Mouse (Mus musculus) heart, postnatal 10 days (tissue): Measurements from ENCODE around the gene Prl7c1. TPM values are rescaled to one million over a fixed set of nuclear protein-coding genes. Genes with fewer than 3 reads are reported as not detected.
"Not testable (repeated sequence)": the region's sequence is repeated elsewhere in the genome, so short reads cannot be mapped to it uniquely, and the experiment has no call there.

Experiments
- DNase-seq, 2 experiments: peaks; one replicate each; pipeline ENCODE4 v3.0.0; 2021
- intact Hi-C: fragments of 180-260 bp; cut with DNase I; formaldehyde crosslinking; loops from one replicate; pipeline ENCODE4 v1.15.1; 2025
- total RNA-seq, 2 experiments: library from RNA; stranded (reverse); gene quantifications; 2 replicates each; pipeline ENCODE4 v1.2.3; 2021

The Prl7c1 gene
- not detected for total RNA-seq

DNA sequence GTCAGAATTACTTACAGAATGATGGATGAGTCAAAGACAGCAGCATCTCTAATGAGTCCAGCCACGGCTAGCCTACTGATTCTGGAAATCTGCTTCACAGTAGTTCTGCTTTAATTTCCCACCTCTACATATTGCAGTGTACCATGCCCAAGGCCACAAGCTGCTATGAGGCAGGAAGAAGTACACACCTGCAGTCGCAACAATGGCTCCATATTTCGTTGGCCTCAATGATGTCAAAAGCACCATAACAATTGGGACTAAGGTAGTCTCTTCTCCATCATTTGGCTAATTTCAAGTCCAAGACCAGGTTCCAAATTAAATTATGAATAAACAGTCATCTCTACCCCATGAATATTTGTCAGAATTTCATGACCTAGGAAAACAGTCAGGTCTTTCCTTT, at the start of gene Prl7c1:
Gene Prl7c1 (minus strand): TSS at position 101 of the 400 bp plus-strand sequence.
- intact Hi-C loops, DNase-seq: not testable (repeated sequence)

DNA sequence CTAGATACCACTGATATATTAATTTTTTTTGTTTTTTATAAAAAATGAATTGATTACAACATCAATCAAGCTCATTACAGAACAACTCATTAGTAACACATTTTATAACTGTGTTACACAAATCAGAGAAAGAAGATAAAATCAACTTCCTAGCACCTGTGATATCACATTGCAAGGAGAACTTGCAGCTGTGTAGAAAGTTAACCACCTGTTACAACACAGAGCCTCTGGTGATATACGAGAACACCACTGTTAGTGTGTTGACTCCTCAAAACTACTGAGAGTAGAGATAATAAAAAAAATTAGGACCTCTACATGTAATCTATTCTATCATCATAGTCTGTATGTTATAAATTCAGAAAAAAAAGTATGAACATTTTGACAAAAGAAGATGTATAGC, 22.2 kb upstream of the Prl7c1 start:
- DNase-seq = no peak
- intact Hi-C loops = no loop called here

DNA sequence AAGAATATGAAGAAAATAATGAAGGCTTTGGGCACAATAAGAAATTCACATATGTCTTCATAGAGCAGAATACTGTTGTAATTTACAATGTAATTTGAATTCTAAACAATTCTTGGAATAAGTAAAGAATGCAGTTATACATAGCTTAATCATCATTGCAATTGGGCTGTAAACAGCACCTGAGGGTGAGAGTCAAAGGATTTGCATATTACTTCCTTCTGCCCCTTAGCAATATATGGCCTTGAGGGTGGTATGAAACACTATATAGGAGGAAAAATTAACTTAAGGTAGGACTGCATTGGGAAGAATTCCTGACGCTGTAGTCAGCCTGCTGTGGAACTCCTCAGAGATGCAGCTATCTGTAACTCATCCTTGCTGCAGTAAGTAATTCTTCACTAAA, 20.8 kb upstream of the Prl7c1 start, which contains the start of gene Prl2a1:
Gene Prl2a1 (plus strand): TSS at position 301 of the 400 bp plus-strand sequence.
- intact Hi-C loops = no loop called here
- DNase-seq = no peak

DNA sequence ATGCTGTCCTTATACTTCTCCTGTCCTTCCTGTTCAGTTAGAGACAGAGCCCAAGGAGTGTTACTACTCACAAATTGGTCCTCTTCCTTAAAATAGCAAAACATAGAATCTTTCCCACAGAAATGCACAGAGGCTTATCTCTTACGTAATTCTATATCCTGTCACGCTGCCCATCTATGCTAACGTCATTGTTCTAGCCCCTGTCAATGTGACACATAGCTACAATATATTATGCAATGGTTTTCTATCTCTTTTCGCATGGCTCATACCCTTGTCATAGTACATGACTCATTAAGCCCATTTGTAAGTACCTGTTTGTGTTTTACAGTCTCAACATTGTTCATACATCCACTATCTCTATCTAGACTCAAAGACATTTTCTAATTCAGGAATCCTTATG, 18.7 kb upstream of the Prl7c1 start:
- intact Hi-C loops = no loop called here
- DNase-seq = no peak

DNA sequence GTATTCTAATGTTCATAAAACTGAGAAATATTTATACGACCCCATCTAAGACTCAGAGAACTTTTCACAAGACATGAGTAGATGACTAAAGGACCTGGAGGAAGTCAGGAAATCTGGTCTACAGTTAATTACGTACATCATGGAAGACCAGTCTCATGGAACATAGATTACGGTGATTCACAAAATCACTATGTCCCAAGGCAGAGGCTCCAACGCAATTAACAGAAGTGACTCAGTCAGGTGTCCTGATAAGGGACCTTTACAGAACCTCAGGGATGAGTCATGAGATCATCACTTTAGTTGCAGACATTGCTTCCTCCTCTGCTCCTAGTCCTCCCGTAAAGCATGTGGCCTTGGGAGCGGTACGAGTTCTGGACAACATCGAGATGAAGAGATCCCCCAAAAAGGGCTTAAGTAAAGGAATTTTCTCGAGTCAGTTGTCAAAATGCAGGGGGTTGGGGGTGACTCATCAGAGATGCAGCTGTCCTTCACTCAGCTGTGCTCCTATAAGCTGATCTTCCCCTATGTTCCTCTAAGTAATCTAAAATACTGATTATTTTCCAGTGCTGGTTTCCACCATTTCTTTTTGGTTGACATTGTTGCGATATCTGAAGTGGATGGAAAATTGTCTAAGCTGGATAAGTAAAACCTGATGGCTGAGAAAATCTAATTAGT, 46.0 kb downstream of the Prl7c1 start:
- DNase-seq = no peak
- intact Hi-C loops = no loop called here

DNA sequence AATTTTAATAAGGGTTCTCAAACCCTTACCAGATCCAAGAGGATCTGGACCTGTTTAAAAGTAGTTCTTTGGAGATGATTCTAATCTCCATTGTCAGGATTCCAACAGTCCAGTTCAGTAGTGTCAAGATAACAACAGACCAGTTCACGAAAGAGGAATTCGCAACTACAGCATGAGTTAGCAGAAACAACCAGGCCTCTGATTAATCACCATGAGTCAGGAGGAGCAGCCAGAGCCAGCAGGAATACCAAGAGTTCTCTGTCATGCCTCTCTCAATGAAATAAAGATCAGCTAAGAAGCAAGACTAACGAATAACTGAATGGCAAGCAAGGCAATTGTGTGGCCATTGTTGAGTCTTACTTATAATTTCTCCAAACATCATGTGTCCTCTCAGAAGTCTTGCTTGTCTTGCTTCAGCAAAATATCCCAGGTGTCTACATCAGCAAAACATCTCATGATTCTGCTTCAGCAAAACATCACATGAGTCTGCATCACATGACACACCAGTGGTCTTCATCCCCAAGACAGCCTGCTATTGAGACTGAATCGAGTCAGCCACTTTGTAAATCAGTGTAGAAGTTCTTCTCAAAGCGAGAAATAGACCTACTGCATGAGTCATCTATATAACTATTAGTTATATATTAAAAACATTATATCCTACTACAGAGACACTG, 50.2 kb downstream of the Prl7c1 start:
- intact Hi-C loops, DNase-seq: not testable (repeated sequence)

DNA sequence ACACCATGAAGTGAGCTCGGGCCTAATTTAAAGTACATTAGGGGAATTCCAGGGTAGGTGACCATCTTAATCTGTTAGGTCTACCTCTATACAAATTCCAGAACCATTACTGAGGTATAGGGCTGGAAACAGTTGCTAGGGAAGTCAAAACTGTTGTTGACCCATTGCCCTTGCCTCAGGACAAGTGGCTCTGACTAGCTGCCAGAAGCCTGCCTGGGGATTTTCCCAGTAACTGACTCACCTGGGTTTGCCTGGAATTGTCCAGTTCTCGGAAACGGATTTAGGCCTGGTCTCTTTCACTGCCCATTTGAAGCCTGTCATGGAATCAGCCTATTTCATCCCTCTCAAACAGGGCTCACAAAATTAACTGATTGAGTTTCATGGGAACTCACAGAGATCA, 55.5 kb downstream of the Prl7c1 start:
- intact Hi-C loops, DNase-seq: not testable (repeated sequence)

Other genes with a start within 250 kb of the Prl7c1 start
- not detected for gene Prl8a9, start 216.2 kb downstream of the Prl7c1 start, total RNA-seq
- gene Prl8a1, start 198.6 kb downstream of the Prl7c1 start, total RNA-seq = not detected
- gene Prl7b1, start 170.2 kb downstream of the Prl7c1 start, total RNA-seq = not detected
- gene Prl7a1, start 138.3 kb downstream of the Prl7c1 start, total RNA-seq = not detected
- gene Prl7a2, start 112.8 kb downstream of the Prl7c1 start, total RNA-seq = not detected
- not detected for gene Prl7d1, start 64.1 kb downstream of the Prl7c1 start, total RNA-seq
- gene Prl2a1, start 20.9 kb upstream of the Prl7c1 start, total RNA-seq = not detected
- gene Prl2c1, start 68.5 kb upstream of the Prl7c1 start, total RNA-seq = not detected
- gene Prl4a1, start 235.4 kb upstream of the Prl7c1 start, total RNA-seq = not detected